Mouse (Mus musculus) urinary bladder, postnatal 10 days (tissue): ENCODE results near the gene Rorb.

Experiments
- DNase-seq: peaks from one replicate; pipeline ENCODE4 v3.0.0; 2022; ENCODE audit warnings: low spot score

Gene Rorb

DNA sequence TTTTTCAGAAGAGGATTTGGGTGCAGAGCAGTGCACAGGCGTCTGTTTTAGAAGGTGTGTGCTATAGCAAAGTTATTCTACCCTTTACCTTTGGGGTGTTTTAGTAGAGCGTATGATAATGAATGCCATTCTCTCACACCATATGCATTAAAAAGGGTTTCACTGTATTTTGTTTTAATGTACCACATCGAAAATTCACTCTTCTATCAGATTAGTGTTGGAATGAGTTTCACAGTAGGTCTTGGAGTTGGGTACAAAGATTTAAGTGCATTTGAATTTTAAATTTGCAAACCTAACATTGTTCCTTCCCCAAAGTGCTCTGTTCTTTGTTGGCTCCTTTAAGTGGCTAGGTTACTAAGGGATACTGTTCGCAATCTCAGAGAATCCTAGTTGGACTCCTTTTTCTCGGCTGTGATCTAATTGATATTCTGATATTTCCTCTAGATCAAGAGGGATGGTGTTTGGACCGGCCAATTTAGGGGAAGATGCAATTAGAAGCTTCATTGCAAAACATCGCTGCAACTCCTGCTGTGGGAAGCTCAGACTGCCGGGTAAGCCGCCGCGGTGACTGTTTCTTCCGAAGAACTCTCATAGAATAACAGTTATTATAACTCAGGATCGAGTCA is 222.4 kb downstream of the Rorb start:
- no peak for DNase-seq

GRCm38 (mm10) chr19:18887646-18888407 is 223.2 kb downstream of the Rorb start:
- no peak for DNase-seq

GRCm38 (mm10) chr19:18881162-18881561 is 229.8 kb downstream of the Rorb start:
- no peak for DNase-seq
